Mouse (Mus musculus): ENCODE measurements around the gene Srrm1. TPM values are rescaled to one million over a fixed set of nuclear protein-coding genes. Genes with fewer than 3 reads are reported as not detected.

Srrm1 gene
- polyA plus RNA-seq, 1 experiment from 2014 or later: 108 TPM

- Histone ChIP-seq H3K9me3 (ENCODE audit: control insufficient read depth, low read length) (no peaks in the 10 kb centered on the region), H3K4me1 (replicated peaks; ENCODE audit: control insufficient read depth, insufficient read depth) (no peaks in the 10 kb centered on the region; the same call in none of the 2 replicates), H3K36me3 (ENCODE audit: control insufficient read depth, insufficient read depth, low read length) (no peaks in the 10 kb centered on the region), H3K4me3 (ENCODE audit: low read depth, low read length) (no peak overlapping the region), H3K27ac (replicated peaks) (no peak overlapping the region), H3K9ac (ENCODE audit: low read length) (no peak overlapping the region), H3K4me2 (replicated peaks; ENCODE audit: low read depth) (no peak overlapping the region), H3K27me3 (ENCODE audit: control insufficient read depth, insufficient read depth, low read length) (no peaks in the 10 kb centered on the region)
- TF ChIP-seq CTCF (IDR thresholded peaks at IDR 0.05; ENCODE audit: low read depth) (no peak), EP300 (optimal IDR thresholded peaks at IDR 0.05) (no peak)
- DNase-seq (ENCODE audit: low spot score) (no peak), ATAC-seq (ENCODE audit: low FRiP score, low TSS enrichment) (no peak)
- WGBS: 66% methylated on average over 9 of the region's 9 CpGs
Observed at GRCm38 (mm10) chr4:135309112-135309659, 43.9 kb downstream of the Srrm1 start.

- 34% methylated on average over 17 of the region's 17 CpGs for WGBS
- Histone ChIP-seq H3K27ac (replicated peaks) (0 out of 2 replicates have a peak overlapping the region, but pooled peaks have one; percentile 0), H3K4me2 (replicated peaks; ENCODE audit: low read depth) (no peak overlapping the region), H3K4me3 (ENCODE audit: low read depth, low read length) (no peak overlapping the region), H3K36me3 (ENCODE audit: control insufficient read depth, insufficient read depth, low read length) (no peaks in the 10 kb centered on the region), H3K4me1 (replicated peaks; ENCODE audit: control insufficient read depth, insufficient read depth) (no peaks in the 10 kb centered on the region; the same call in 1 of the 2 replicates), H3K9me3 (ENCODE audit: control insufficient read depth, low read length) (no peaks in the 10 kb centered on the region), H3K27me3 (ENCODE audit: control insufficient read depth, insufficient read depth, low read length) (no peaks in the 10 kb centered on the region), H3K9ac (ENCODE audit: low read length) (no peak overlapping the region)
- peak; percentile 78 for ATAC-seq (ENCODE audit: low FRiP score, low TSS enrichment)
- no peak for TF ChIP-seq EP300 (optimal IDR thresholded peaks at IDR 0.05)
- TF ChIP-seq CTCF (IDR thresholded peaks at IDR 0.05; ENCODE audit: low read depth): no peak
- peak; percentile 68 for DNase-seq (ENCODE audit: low spot score)
Observed at GRCm38 (mm10) chr4:135306971-135307632, 46.0 kb downstream of the Srrm1 start.

GRCm38 (mm10) chr4:135306533-135306932 is 46.6 kb downstream of the Srrm1 start:
- TF ChIP-seq CTCF (IDR thresholded peaks at IDR 0.05; ENCODE audit: low read depth): no peak
- TF ChIP-seq EP300 (optimal IDR thresholded peaks at IDR 0.05): no peak
- Histone ChIP-seq H3K27me3 (ENCODE audit: control insufficient read depth, insufficient read depth, low read length) (no peaks in the 10 kb centered on the region), H3K4me3 (ENCODE audit: low read depth, low read length) (no peak overlapping the region), H3K9me3 (ENCODE audit: control insufficient read depth, low read length) (no peaks in the 10 kb centered on the region), H3K9ac (ENCODE audit: low read length) (no peak overlapping the region), H3K36me3 (ENCODE audit: control insufficient read depth, insufficient read depth, low read length) (no peaks in the 10 kb centered on the region), H3K4me2 (replicated peaks; ENCODE audit: low read depth) (no peak overlapping the region), H3K27ac (replicated peaks) (no peak overlapping the region; the same call in 1 of the 2 replicates), H3K4me1 (replicated peaks; ENCODE audit: control insufficient read depth, insufficient read depth) (no peaks in the 10 kb centered on the region; the same call in 1 of the 2 replicates)
- DNase-seq (ENCODE audit: low spot score) (peak; percentile 62), ATAC-seq (ENCODE audit: low FRiP score, low TSS enrichment) (peak; percentile 50; the same call in 1 of the 2 replicates)
- 42% methylated on average over 4 of the region's 4 CpGs for WGBS

GRCm38 (mm10) chr4:135302261-135302660 is 50.9 kb downstream of the Srrm1 start:
- TF ChIP-seq CTCF (IDR thresholded peaks at IDR 0.05; ENCODE audit: low read depth) (no peak), EP300 (optimal IDR thresholded peaks at IDR 0.05) (no peak)

DNA sequence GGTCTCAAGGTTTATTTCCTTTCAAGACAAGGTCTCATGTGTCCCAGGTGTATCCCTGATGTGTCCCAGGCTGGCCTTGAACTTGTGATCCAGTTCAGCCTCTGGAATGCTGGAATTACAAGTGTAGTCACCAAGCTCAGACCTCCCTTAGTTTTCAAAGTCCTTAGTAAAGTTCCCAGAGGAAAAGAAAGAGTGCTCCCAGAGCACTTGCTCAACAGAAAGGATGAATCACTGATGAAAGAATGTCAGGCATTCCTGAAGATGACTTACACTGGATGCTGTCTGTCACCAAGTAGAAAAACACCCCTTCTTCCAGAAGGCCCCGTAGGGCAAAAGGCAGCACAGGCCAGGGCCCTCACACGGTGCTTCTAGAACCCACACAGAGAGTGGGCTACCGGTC is 52.0 kb downstream of the Srrm1 start:
- no peak overlapping the region for H3K4me3 ChIP-seq (ENCODE audit: low read depth, low read length)
- 58% methylated on average over 3 of the region's 3 CpGs for WGBS
- H3K9ac ChIP-seq (ENCODE audit: low read length): no peak overlapping the region
- TF ChIP-seq CTCF (IDR thresholded peaks at IDR 0.05; ENCODE audit: low read depth) (no peak), EP300 (optimal IDR thresholded peaks at IDR 0.05) (no peak)
- no peak for DNase-seq (ENCODE audit: low spot score)
- H3K27me3 ChIP-seq (ENCODE audit: control insufficient read depth, insufficient read depth, low read length): no peaks in the 10 kb centered on the region
- H3K4me2 ChIP-seq (replicated peaks; ENCODE audit: low read depth): no peak overlapping the region
- no peak for ATAC-seq (ENCODE audit: low FRiP score, low TSS enrichment)
- no peaks in the 10 kb centered on the region for H3K36me3 ChIP-seq (ENCODE audit: control insufficient read depth, insufficient read depth, low read length)
- no peaks in the 10 kb centered on the region; the same call in 1 of the 2 replicates for H3K4me1 ChIP-seq (replicated peaks; ENCODE audit: control insufficient read depth, insufficient read depth)
- H3K27ac ChIP-seq (replicated peaks): no peak overlapping the region
- no peaks in the 10 kb centered on the region for H3K9me3 ChIP-seq (ENCODE audit: control insufficient read depth, low read length)

More at GRCm38 (mm10) chr4:135302261-135302660, 50.9 kb downstream of the Srrm1 start:
- Histone ChIP-seq H3K36me3 (ENCODE audit: control insufficient read depth, insufficient read depth, low read length) (no peaks in the 10 kb centered on the region), H3K4me3 (ENCODE audit: low read depth, low read length) (no peak overlapping the region), H3K4me2 (replicated peaks; ENCODE audit: low read depth) (no peak overlapping the region), H3K9me3 (ENCODE audit: control insufficient read depth, low read length) (no peaks in the 10 kb centered on the region), H3K27me3 (ENCODE audit: control insufficient read depth, insufficient read depth, low read length) (no peaks in the 10 kb centered on the region), H3K9ac (ENCODE audit: low read length) (no peak overlapping the region), H3K27ac (replicated peaks) (no peak overlapping the region), H3K4me1 (replicated peaks; ENCODE audit: control insufficient read depth, insufficient read depth) (no peaks in the 10 kb centered on the region; the same call in 1 of the 2 replicates)
- DNase-seq (ENCODE audit: low spot score) (peak; percentile 41), ATAC-seq (ENCODE audit: low FRiP score, low TSS enrichment) (peak; percentile 50; the same call in 1 of the 2 replicates)
- 57% methylated on average over 10 of the region's 10 CpGs for WGBS

Data from stomach, postnatal 0 days (tissue).